Mouse (Mus musculus) spleen, adult 12 weeks (tissue): ENCODE data around the gene Palm2.

ENCODE experiments used
- DNase-seq: peaks from one replicate; pipeline ENCODE4 v3.0.0; 2022; ENCODE audit warnings: low spot score

The Palm2 gene

DNA sequence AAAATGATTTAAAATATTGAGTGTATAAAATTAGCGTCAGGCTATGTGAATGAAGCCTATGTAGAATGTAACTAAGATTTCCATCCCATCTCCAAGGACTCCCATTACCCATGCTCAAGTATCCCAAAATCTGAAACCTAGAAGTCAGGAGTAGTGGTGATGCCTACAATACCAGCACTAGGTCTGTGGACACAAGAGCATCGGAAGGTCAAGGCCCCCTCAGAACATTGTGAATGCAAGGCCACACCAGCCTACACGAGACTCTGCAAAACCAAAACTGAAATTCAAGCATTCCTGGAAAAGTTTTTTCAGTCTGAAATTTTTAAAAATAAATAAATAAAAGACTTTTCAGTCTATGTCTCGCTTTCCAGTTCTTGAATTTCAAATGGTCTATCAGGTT lies 238.5 kb downstream of the Palm2 start:
- DNase-seq, result no peak

DNA sequence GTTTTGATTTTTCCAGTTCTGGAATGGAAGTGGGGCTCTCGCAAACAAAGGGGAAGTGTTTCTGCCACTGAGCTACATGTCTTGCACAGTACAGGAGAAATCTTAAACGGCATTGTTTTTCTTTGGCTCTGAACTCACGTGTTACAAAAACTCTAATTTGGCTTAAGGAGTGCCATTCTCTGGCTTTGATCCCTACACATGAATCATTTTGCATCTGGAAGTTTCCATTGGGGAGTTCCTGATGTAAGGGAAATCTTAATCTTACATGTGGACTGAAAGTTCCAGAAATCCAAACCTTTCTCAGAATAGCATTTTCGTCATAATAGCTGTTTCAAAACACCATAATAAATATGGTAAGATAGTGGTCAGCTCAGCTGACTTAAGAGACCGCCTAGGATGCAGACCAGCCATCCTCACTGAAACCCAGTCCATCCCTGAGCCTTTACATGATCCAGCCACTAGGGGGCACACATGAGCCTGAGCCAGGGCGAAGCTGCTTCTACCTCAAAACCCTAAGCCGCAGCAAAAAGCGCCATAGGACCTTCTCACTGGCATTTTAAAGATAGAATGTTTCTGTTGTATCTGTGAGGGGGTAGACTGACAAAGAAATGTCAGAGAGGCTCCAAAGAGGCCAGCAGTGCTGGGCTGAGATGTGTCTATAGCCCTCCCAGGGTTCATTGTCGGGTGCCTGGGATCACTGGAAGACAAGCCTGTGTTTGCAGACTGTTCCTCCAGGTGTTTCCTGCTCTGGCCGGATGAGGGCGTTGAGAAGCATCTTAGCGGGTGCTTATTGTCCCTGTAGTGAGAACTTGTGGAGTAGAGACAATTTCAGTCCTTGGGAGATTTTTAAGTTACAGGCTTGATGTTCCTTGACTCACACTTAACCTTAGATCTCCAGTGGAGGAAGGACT lies 239.2 kb downstream of the Palm2 start:
- DNase-seq, result peak; percentile 66

DNA sequence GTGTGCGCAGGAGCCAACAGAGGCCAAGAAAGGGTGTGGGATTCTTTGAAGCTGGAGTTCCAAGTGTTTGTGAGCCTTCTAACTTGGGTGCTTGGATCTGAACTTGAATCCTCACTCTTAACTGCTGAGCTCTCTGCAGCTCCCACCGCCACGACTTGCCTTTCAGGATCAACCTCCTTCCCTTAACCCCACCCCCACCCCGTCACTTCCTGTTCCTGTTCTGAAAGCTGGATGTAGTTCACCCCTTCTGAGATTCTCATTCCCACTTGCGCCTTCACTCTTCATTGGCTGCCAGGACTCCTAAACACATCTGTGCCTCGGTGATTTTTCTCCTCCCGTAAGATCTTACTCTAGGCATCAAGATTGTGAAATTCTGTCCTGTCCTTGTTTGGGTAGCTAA lies 240.3 kb downstream of the Palm2 start:
- DNase-seq, result no peak

DNA sequence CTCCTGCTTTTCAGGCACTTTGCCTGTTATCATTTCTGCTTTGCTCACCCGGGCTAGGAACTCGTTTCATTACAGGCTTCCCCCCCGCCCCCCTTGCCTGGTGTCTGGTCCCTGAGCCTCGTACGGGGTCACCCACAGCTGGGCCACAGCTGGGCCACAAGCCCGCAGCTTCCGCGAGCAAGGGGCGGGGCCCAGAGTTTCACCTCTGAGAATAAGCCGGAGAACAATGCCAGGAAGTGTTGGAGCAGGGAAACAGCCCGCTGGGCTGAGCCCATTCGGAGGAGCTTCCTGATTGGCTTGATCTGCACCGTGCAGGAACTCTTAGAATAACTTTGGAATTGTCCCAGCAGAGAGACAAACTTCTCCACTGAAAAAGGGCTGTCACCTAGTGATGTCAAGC lies 241.3 kb downstream of the Palm2 start:
- no peak for DNase-seq

DNA sequence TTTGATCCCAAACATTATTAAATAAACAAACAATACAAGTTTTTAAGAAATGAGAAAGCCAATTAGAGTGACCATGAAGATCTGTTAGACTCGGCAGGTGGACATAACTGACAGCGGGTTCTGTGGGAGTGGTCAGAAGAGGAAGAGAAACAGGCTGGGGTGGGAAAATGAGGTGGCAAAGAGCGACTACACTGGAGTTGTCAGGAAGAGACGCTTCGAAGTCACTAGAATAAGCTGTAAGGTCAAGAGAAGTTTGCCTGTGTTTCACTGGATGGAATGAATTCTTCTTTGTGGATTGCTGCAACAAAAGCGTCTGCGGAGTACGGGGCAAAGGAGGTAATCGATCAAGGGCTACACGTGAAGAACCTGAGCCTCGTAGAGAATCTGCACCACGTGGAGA lies 243.9 kb downstream of the Palm2 start:
- DNase-seq, result no peak

DNA sequence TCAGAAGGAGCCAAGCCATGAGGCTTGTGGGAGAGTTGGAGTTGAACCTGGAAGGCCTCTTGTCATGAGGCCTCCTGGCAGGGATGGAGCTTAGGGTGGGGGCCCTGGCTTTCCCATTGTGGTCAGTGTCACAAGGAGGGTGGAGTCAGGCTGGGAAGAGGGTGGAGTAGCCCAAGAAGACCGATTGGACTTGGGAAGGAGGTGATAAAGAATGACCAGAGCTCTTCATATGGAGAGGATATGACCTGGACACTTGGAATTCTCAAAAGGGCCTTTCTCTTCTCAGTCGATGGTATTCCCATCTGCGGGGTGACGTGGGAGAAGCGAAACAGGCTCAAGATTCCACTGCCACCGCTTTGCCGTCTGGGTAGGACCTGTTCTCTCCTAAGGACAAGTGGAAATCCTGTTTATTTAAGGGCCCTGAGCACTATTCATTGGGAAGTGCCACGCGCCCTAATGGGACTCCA lies 245.0 kb downstream of the Palm2 start:
- no peak for DNase-seq

DNA sequence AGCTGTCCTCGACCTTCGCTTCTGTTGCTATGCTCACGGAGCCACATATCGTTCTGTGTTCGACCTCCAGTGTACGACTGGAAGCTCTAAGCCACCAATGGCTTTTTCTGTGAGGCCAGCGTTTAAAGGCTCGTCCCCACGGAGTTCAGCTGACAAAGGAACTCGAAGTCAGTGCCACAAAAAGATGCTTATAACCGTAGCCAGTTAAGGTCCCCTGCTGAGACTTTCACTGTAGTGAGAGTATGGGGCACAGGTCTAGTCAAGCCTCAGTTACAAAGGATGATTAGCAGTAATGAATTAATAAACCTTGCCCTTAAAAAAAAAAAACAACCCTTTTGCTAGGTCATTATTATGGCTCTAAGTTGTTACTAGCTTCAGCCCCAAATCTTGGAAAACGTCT lies 246.1 kb downstream of the Palm2 start:
- no peak for DNase-seq

DNA sequence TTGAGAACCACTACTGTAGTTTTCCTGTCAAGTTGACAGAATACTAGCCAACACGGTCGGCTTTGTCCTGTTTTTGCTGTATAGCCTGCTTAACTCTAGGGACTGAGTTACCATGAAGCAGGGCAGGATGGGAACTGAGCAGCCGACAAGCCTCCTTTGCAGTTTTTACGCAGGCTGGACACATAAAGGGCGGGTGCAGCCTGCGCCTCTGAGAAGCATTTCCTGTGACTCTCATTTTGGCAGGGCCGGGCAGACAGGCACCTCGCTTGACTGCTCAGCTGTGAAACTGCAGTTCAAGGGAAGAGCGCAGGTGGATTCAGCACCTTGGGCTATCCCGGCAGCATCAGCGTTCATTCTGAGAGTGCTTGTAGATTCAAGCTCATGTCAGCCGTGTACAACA lies 247.5 kb downstream of the Palm2 start:
- DNase-seq, result peak; percentile 61

DNA sequence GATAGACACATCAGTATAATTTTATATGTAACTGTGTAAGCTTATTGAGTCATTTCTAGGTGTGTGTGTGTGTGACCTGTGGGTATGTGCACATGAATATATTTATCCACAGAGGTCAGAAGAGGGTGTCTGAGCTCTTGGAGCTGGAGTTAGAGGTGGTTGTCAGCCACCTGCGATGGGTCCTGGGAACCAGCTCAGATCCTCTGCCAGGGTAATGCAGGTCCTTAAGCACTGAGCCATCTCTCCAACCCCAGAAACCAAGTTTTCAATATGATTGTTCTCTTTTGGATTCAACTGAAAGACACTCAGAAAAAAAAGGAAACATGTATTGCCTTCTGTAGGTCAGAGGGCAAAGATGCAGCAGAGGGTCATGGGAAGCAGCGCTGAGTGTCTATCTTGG lies 248.3 kb downstream of the Palm2 start:
- DNase-seq, result no peak

DNA sequence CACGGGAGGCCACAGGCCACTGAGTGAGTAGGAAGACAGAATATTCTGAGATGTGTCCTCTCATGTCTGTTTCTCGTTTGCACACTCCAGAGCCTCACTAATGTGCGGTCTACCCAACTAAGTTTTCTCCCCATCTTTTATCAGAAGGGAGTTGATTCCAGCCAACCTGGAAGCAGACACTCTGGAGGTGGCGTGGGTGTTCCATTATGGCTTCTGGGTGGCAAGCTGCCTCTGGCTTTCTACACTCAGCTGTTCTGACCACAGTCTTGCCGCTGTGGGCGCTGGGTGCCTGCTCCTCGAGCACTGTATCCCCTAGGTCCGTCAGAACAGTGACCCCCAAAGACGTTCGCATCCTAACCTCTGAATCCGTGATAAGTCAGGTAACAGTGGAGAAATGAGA lies 248.9 kb downstream of the Palm2 start:
- no peak for DNase-seq

DNA sequence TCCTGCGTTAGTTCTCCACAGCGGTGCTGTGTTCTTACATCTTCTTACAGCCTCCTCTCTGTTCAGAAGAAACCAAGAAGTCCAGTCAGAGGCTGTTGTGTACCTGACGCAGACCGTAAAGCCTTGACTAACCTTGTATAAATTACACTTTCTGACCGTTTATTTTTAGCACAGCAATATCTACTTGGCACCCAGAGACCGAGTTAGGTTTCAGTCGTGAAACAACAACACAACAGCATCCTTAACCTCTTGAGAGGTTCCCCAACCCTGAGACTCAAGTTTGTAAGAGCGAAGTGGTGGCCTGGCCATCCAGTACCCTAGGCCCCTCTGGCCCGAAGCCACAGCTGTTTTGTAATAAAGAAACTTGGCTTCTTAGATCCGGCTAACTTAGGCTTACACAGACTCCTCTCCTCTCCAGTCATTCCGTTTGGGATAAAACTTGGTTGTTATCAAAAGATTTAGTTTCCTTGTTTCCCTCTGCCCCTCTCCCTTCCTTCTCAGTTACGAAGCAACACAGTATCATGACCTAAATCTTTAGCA lies 250.7 kb downstream of the Palm2 start:
- DNase-seq, result no peak

DNA sequence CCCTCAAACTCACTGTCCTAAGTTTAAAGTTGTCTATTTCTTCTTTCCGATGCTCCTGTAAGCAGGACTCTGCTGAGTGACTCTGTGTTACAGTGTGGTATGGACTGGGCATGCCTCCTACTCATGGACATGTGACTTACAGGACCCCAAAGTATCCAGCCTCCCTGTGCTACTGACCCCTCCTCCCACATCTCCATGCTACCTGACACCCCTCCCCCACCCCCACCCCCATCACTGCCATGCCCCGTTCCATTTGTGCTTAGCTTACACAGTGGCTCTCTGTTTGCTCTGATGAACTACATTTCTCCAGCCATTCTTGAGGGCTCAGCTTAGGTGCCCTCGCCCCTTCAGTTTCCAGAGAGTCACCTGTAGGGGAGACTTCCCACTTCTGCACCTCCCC lies 252.7 kb downstream of the Palm2 start:
- no peak for DNase-seq

DNA sequence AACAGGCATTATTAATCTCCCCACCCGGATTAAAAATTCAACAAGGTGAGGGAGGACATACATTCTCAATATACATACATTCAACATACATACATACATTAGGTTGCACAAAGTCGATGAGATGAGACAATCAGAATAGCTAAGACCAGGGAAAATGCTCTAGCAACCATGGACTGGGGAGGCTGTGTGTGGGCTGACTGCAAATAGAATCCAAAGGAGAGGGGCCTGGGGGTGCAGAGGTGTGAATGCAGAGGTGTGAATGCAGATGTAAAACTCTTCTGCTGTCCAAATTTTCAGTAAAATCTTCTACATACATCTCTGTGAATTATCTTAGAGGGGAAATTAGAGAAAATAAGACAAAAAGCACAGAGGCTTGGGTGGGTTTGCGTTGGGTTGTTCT lies 253.5 kb downstream of the Palm2 start:
- DNase-seq, result no peak

DNA sequence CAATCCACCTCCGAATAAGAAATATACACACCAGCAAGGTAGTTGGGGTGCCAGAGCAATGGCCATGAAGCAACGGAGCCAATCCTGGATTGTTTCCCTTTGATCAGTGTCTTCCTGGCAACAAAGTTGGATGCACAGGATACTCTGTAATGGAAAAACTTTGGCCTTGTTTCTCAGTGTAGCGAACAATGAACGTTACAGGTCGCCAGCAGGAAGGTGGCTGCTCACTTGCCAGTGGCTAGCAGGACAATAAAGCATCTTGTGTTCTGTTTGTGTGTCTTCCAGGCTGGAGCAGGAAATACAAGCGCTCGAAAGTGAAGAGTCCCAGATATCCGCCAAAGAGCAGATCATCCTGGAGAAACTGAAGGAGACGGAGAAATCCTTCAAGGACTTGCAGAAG lies 254.1 kb downstream of the Palm2 start:
- no peak for DNase-seq

DNA sequence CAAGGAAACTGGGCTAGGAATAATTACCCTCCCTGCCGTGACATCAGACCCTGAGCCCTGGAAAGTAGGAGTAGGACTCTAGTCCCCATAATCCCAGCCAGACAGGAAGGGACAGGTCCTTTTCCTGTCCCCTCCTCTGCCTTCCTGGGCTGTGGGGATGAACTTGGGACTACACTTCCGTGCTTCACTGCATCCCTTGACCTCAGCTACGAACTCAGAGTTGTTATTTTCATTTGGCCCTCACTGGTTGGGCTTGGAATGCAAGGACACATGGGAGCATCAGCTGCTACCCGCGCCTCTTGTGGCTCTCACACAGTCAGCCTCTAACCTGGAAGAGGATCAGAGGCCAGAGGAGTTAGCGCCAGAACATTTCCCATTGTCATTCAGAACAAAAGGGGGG lies 256.0 kb downstream of the Palm2 start:
- DNase-seq, result no peak

DNA sequence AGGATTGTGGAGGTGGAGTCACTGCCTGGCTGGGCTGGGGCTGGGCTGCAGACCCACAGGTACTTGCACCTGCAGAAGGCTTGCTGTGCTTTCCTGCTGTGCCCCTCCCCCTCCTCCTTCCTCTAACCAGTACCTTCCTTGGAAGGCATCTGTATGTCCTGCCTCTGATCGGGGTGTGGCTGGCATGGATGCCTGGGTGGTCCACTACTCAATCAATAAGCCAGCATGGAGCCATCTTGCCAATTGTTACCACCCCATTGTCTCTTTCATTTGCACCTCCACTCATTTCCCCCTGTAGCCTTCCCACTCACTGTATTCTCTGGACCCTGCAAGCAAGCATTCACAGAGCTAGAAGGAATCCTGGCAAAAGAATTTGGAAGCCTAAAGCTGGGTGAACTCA lies 256.8 kb downstream of the Palm2 start:
- DNase-seq, result no peak

DNA sequence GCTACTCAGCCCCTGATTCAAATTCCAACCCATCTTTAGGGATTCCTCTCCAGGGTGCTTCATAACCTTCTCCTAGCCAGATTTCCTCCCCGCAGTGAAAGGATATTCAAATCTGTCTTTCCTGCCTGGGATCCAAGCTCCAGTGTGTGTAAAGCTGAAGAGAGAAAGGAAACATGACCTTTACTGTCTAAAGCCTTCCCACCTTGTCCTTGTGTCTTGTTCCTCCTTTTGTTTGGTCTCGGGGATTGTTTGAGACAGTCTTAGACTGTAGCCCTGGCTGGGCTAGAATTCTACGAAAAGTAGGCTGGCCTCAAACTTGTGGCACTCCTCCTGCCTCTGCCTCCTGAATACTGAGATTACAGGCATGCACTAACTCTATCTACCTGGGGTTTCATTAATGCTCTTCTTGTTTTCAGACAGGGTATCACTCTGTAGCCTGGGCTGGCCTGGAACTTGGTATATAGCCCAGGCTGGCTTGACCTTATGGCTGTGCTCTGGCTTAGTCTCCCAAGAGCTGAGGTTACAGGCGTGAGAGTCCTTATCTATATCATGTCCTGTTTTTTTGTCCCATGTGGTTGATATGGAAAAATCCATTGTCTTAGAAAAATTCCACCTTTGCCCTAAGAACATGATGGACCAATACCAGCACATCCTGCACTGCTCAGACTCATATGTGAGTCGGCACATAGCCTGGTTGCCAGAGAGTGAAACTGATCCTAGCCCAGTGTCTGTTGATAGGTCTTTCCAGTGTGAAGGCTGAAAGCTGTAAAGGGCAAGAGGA lies 260.5 kb downstream of the Palm2 start:
- no peak for DNase-seq

DNA sequence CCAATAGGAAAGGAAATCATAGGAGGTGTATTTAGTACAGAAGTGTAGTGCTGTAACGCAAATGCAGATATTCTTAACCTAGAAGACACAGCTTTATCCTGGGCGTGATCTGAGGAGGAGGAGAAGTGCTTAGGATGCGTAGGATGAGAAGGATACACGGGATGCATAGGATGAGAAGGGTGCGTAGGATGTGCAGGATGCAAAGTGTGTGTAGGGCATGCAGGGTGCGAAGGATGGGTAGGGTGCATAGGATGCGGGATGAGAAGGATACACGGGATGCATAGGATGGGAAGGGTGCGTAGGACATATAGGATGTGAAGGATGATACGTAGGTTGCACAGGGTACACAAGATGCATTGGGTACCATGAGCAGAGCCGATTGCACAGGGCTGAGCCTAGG lies 262.9 kb downstream of the Palm2 start:
- no peak for DNase-seq

DNA sequence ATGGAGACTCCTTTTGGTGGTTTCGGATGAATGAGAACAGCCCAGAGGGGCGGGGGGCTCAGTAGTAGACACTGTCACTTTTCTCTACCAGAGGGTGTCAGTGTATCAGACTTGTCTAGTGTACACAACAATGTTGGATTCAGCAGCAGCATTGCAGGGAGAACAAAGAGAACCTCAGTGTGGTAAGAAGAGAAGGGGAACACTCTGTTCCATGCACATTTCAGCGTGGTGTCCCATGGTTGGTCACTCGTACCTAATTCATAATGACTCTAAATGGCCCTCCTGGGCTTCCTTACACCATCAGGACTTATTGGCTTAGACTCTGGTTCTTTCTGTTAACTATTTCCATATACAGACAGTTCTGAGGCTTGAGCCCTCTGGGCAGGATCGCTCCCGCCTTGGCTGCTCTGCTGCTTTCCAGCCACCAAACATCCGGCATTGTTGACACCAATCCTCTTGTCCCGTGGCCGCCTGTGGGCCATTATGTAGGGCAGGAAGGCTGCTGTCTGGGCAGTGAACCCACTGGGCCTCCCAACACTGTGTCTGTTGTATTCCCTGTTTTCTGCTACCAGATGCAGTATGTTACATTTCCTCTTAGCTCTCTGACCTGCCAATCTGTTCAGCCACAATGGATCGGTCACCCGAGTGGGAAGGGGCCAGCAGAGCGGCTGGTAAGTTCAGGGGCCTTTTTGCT lies 264.0 kb downstream of the Palm2 start:
- DNase-seq, result no peak

DNA sequence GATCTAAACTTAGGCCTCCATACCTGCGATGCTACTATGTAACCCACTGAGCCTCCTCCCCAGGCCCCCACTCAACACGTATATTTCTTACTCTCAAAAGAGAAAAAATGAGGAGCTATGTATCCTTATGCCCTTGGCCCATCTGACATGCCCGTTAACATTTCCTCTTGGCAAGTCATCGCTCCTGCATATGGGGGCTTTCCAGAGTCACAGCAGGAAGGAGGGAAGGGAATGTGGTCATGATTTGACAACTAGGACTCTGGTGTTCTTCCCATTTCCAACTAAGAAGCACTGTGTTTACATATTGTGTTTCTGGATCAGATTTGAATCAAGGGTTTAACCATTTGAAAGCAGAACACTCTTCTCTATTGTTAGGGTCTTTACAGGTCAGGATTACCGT lies 267.5 kb downstream of the Palm2 start:
- no peak for DNase-seq

DNA sequence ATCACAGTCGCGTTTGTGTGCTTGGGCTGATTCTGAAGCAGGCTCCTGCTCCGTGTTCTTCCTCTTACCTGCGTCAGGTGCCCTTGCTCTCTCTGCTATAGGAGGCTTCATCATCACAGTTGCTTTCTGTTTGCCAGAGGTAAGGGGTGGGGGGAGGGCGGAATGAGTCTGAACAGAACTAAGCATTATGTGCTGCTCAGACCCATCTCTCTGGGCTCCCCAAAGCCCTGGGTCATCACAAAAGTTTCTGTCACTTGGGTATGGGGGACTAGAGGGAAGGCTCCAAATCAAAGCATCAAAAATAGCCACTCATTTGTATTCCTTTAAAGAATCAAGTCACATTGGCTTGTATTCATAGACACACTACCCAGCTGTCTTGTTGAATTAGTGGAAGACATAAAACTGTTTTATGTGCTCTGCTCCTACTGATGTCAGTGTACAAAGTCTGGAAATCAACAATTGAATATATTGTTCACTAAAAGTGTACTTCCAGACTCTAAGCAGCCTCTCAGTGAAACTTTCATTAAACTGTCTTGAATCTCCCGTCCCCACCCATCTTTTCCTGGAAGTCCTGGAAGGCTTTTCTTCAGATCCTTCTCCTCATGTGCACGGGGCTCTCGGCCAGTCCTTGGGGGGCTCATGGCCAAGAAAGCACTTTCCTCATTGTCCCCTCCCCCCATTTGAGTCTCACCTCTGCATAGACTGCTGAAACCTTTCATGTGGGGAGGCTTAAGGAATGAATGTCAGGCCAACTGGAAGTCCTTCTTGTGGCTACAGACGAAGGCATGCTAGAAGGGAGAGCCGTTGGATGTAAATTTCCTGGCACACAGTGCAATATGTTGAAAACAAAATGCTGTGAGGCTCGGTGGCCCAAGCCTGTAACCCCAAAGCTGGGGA lies 269.8 kb downstream of the Palm2 start:
- no peak for DNase-seq
